Comparison of ENCODE assay signal across 8 mouse cellular contexts in the genomic region with DNA sequence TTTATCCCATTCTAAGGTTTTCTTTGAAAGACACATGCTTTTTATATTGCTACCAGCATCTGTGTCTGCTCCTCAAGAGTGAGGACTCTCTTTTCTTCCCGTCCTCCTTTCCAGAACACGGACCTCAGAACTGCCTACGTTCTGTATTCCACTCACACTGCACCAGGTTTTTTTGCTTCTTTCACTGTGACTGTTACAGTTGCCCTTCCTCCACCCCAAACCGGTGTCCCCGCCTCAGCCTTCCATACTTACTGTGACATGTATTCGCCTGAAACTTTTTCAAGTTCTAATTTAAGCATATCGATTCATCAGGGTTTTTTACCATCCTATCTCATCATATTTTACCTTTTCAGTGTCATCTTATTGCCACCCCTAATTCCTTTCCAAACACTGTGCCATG. TPM values are rescaled to one million over a fixed set of nuclear protein-coding genes. Genes with fewer than 3 reads are reported as not detected.
A peak's percentile ranks its signal among the peaks of the same experiment; 100 is the strongest.
DNase-seq lines count a peak whose midpoint lies in the region; ATAC-seq and TF ChIP-seq lines count a peak whose summit lies in the region.

No protein-coding gene starts in this region.

- peaks cover 16% of the 10 kb centered on the region for H3K4me1 ChIP-seq in hindbrain, postnatal 0 days (ENCODE audit: insufficient read depth, low read length)
- H3K4me1 ChIP-seq in liver, embryonic 13.5 days (replicated peaks) = peaks cover 51% of the 10 kb centered on the region
- no peaks in the 10 kb centered on the region; the same call in 1 of the 2 replicates for H3K4me1 ChIP-seq in olfactory bulb, adult 2 months (ENCODE audit: control insufficient read depth, insufficient read depth, low read length)

- H3K36me3 ChIP-seq in hindbrain, postnatal 0 days (ENCODE audit: insufficient read depth, low read length) = no peaks in the 10 kb centered on the region
- peaks cover 6% of the 10 kb centered on the region for H3K36me3 ChIP-seq in liver, embryonic 13.5 days

- ATAC-seq in hindbrain, postnatal 0 days = no peak
- ATAC-seq in liver, embryonic 13.5 days (ENCODE audit: low read depth) = no peak

- H3K27me3 ChIP-seq in hindbrain, postnatal 0 days (ENCODE audit: insufficient read depth, low read length) = no peaks in the 10 kb centered on the region
- H3K27me3 ChIP-seq in liver, embryonic 13.5 days = no peaks in the 10 kb centered on the region

- 10% methylated on average over 7 of the region's 7 CpGs for WGBS in hindbrain, postnatal 0 days
- WGBS in liver, embryonic 13.5 days (ENCODE audit: insufficient replicate concordance) = 3% methylated on average over 7 of the region's 7 CpGs
- 2% methylated on average over 7 of the region's 7 CpGs for WGBS in olfactory bulb, adult 2 months

- H3K9ac ChIP-seq in hindbrain, postnatal 0 days (replicated peaks; ENCODE audit: low read length) = peak overlapping the region; percentile 79
- peak overlapping the region; percentile 99 for H3K9ac ChIP-seq in liver, embryonic 13.5 days

- peak overlapping the region; percentile 99 for H3K27ac ChIP-seq in layer of hippocampus, adult 2 months
- peak overlapping the region; percentile 99 for H3K27ac ChIP-seq in hindbrain, postnatal 0 days
- H3K27ac ChIP-seq in liver, embryonic 13.5 days = peak overlapping the region; percentile 96
- H3K27ac ChIP-seq in olfactory bulb, adult 2 months (ENCODE audit: insufficient read depth, low read depth, low read length) = peak overlapping the region; percentile 82; the same call in 1 of the 2 replicates

- no peaks in the 10 kb centered on the region for H3K9me3 ChIP-seq in hindbrain, postnatal 0 days (ENCODE audit: low read length)
- H3K9me3 ChIP-seq in liver, embryonic 13.5 days (replicated peaks) = no peaks in the 10 kb centered on the region

- no peak for TF ChIP-seq CTCF in layer of hippocampus, adult 2 months (conservative IDR thresholded peaks at IDR 0.05)
- no peak for TF ChIP-seq CTCF in hindbrain, postnatal 0 days (IDR thresholded peaks at IDR 0.05; ENCODE audit: low read depth)
- TF ChIP-seq CTCF in olfactory bulb, adult 2 months (IDR thresholded peaks at IDR 0.05; ENCODE audit: insufficient read depth, low read depth, low read length) = no peak

- peak overlapping the region; percentile 99 for H3K4me3 ChIP-seq in layer of hippocampus, adult 2 months
- peak overlapping the region; percentile 77 for H3K4me3 ChIP-seq in hindbrain, postnatal 0 days (ENCODE audit: low read length)
- H3K4me3 ChIP-seq in liver, embryonic 13.5 days (replicated peaks) = peak overlapping the region; percentile 99
- peak overlapping the region; percentile 87 for H3K4me3 ChIP-seq in olfactory bulb, adult 2 months (ENCODE audit: insufficient read depth, low read depth, low read length)

- DNase-seq in layer of hippocampus, adult 2 months (ENCODE audit: low spot score in 2 of 2) = peak in 1 of 2 experiments; percentile 30
- DNase-seq in layer of hippocampus, adult 9-10 months (ENCODE audit: low spot score) = no peak
- DNase-seq in adrenal gland, postnatal 10 days = peak; percentile 33
- peak; percentile 6 for DNase-seq in fibroblast of lung, adult 2 months (ENCODE audit: low read depth)
- DNase-seq in hindbrain, postnatal 0 days (ENCODE audit: low spot score) = peak; percentile 45
- peak; percentile 26 for DNase-seq in liver, embryonic 13.5 days
- DNase-seq in ovary, adult 18-20 months (ENCODE audit: low spot score) = no peak

- TF ChIP-seq POLR2A in olfactory bulb, adult 2 months (IDR thresholded peaks at IDR 0.05; ENCODE audit: insufficient read depth, low read depth, low read length) = no peak

- peak overlapping the region; percentile 80 for H3K4me2 ChIP-seq in hindbrain, postnatal 0 days (ENCODE audit: low read depth, low read length)
- H3K4me2 ChIP-seq in liver, embryonic 13.5 days = peak overlapping the region; percentile 72

RNA-seq across cellular contexts. Expression of a gene that starts 1.0 kb away (rescaled TPM):
- total RNA-seq in layer of hippocampus, adult 2 months (2021) = 10 to 100 TPM; 46.8 to 51.1 TPM
- 10 to 100 TPM; 33.7 to 37.9 TPM for total RNA-seq in adrenal gland, postnatal 10 days (2021)
- total RNA-seq in hindbrain, postnatal 0 days (2014; rRNA removed) = 19.3 and 24.6 TPM in 2 replicates
- 25.7 and 26.4 TPM in 2 replicates for polyA plus RNA-seq in hindbrain, postnatal 0 days (2015; fragmentation: Nextera tagmentation; extraction: Ambion mirVana)
- 39.4 and 54.8 TPM in 2 replicates for polyA plus RNA-seq in liver, embryonic 13.5 days (2015; fragmentation: Nextera tagmentation; extraction: Ambion mirVana)
- polyA plus RNA-seq in olfactory bulb, adult 2 months (2012; ENCODE audit: insufficient read depth, insufficient read length, low replicate concordance, missing spikeins) = 567 TPM in 1 of 2 replicates, not detected in the other

RNA-seq across cellular contexts. Expression of a gene that starts 1.6 kb away (rescaled TPM):
- 100 to 1,000 TPM; 103 to 109 TPM for total RNA-seq in layer of hippocampus, adult 2 months (2021)
- total RNA-seq in adrenal gland, postnatal 10 days (2021) = 10 to 100 TPM; 80.4 to 81.7 TPM
- total RNA-seq in hindbrain, postnatal 0 days (2014; rRNA removed) = 21.6 and 22.3 TPM in 2 replicates
- 45.9 and 51.5 TPM in 2 replicates for polyA plus RNA-seq in hindbrain, postnatal 0 days (2015; fragmentation: Nextera tagmentation; extraction: Ambion mirVana)
- 89.1 and 99.7 TPM in 2 replicates for polyA plus RNA-seq in liver, embryonic 13.5 days (2015; fragmentation: Nextera tagmentation; extraction: Ambion mirVana)
- 217 TPM in 1 of 2 replicates, not detected in the other for polyA plus RNA-seq in olfactory bulb, adult 2 months (2012; ENCODE audit: insufficient read depth, insufficient read length, low replicate concordance, missing spikeins)

Comparison
In these comparisons a context has a peak if more than half of its experiments do, and no peak if none do; other contexts are left out.
1. DNase-seq: peak in adrenal gland, postnatal 10 days (single experiment), fibroblast of lung, adult 2 months (single experiment), hindbrain, postnatal 0 days (single experiment) and liver, embryonic 13.5 days (single experiment); none in layer of hippocampus, adult 9-10 months (single experiment) and ovary, adult 18-20 months (single experiment).
2. Peak in every context shown above with its lines, with median percentiles within 50 percentile points of each other: H3K27ac ChIP-seq and H3K4me3 ChIP-seq.